Mouse (Mus musculus) forebrain, embryonic 16.5 days (tissue): ENCODE results near the gene Fbxw21. TPM values are rescaled to one million over a fixed set of nuclear protein-coding genes. Genes with fewer than 3 reads are reported as not detected.

Experiments used
- polyA plus RNA-seq: library from polyadenylated mRNA; unstranded; fragments of >200 nt; fragmentation: Nextera tagmentation; extraction: Ambion mirVana; gene quantifications from 2 replicates; pipeline ENCODE4 v1.2.1, GENCODE M21; 2015

Gene Fbxw21
- polyA plus RNA-seq, 1 experiment from 2014 or later = not detected

Other genes starting within 250 kb of the Fbxw21 start
- not detected in 2 replicates for gene Tmem89, start 247.4 kb downstream of the Fbxw21 start, polyA plus RNA-seq
- gene Uqcrc1, start 225.4 kb downstream of the Fbxw21 start, polyA plus RNA-seq = 389 and 410 TPM in 2 replicates
- gene Col7a1, start 208.5 kb downstream of the Fbxw21 start, polyA plus RNA-seq = 1.5 and 2.0 TPM in 2 replicates
- not detected in 2 replicates for gene Ucn2, start 176.0 kb downstream of the Fbxw21 start, polyA plus RNA-seq
- 27.0 and 34.0 TPM in 2 replicates for gene Pfkfb4, start 170.3 kb downstream of the Fbxw21 start, polyA plus RNA-seq
- 52.4 and 52.7 TPM in 2 replicates for gene Shisa5, start 123.5 kb downstream of the Fbxw21 start, polyA plus RNA-seq
- 16.1 and 17.9 TPM in 2 replicates for gene Trex1, start 102.3 kb downstream of the Fbxw21 start, polyA plus RNA-seq
- 36.0 and 38.3 TPM in 2 replicates for gene Atrip, start 87.9 kb downstream of the Fbxw21 start, polyA plus RNA-seq
- 16.9 and 17.5 TPM in 2 replicates for gene Ccdc51, start 79.5 kb downstream of the Fbxw21 start, polyA plus RNA-seq
- 505 and 526 TPM in 2 replicates for gene Tma7, start 79.5 kb downstream of the Fbxw21 start, polyA plus RNA-seq
- gene Plxnb1, start 66.7 kb downstream of the Fbxw21 start, polyA plus RNA-seq = 18.6 and 22.1 TPM in 2 replicates
- 0.27 TPM in 1 of 2 replicates, not detected in the other for gene Fbxw13, start 33.9 kb upstream of the Fbxw21 start, polyA plus RNA-seq
- gene Fbxw20, start 72.7 kb upstream of the Fbxw21 start, polyA plus RNA-seq = not detected in 2 replicates
- gene Fbxw14, start 125.6 kb upstream of the Fbxw21 start, polyA plus RNA-seq = not detected in 2 replicates
- not detected in 2 replicates for gene Fbxw28, start 177.6 kb upstream of the Fbxw21 start, polyA plus RNA-seq
- gene Fbxw22, start 242.3 kb upstream of the Fbxw21 start, polyA plus RNA-seq = not detected in 2 replicates